Mouse (Mus musculus): ENCODE measurements around the gene Itga2b.

Gene Itga2b

GRCm38 (mm10) chr11:102469648-102470357 lies at the start of gene Itga2b:
TSS of gene Itga2b (minus strand) at chr11:102470122.
- no peak for DNase-seq

GRCm38 (mm10) chr11:102514793-102515424 lies 45.0 kb upstream of the Itga2b start:
- no peak for DNase-seq

GRCm38 (mm10) chr11:102510226-102510625 lies 40.3 kb upstream of the Itga2b start:
- no peak for DNase-seq

- DNase-seq: no peak
Observed at GRCm38 (mm10) chr11:102496732-102497131, 26.8 kb upstream of the Itga2b start.

GRCm38 (mm10) chr11:102496206-102496605 lies 26.3 kb upstream of the Itga2b start:
- DNase-seq: no peak

- no peak for DNase-seq
Observed at GRCm38 (mm10) chr11:102495742-102496141, 25.8 kb upstream of the Itga2b start.

- no peak for DNase-seq
Observed at GRCm38 (mm10) chr11:102495114-102495513, 25.2 kb upstream of the Itga2b start.

- DNase-seq: no peak
Observed at GRCm38 (mm10) chr11:102494063-102494650, 24.2 kb upstream of the Itga2b start.

- no peak for DNase-seq
Observed at GRCm38 (mm10) chr11:102493241-102493640, 23.3 kb upstream of the Itga2b start.

GRCm38 (mm10) chr11:102487901-102488300 lies 18.0 kb upstream of the Itga2b start:
- DNase-seq: no peak

GRCm38 (mm10) chr11:102486733-102487386 lies 16.9 kb upstream of the Itga2b start:
- peak in 1 of 2 experiments; percentile 56 for DNase-seq

- DNase-seq: no peak
Observed at GRCm38 (mm10) chr11:102481779-102482178, 11.9 kb upstream of the Itga2b start.

- DNase-seq: no peak
Observed at GRCm38 (mm10) chr11:102480897-102481296, 11.0 kb upstream of the Itga2b start.

GRCm38 (mm10) chr11:102480111-102480510 lies 10.2 kb upstream of the Itga2b start:
- no peak for DNase-seq

GRCm38 (mm10) chr11:102479581-102479980 lies 9.7 kb upstream of the Itga2b start:
- no peak for DNase-seq

- DNase-seq: no peak
Observed at GRCm38 (mm10) chr11:102478671-102479070, 8.7 kb upstream of the Itga2b start.

GRCm38 (mm10) chr11:102475027-102475426 lies 5.1 kb upstream of the Itga2b start:
- DNase-seq: no peak

- DNase-seq: peak; percentile 99
Observed at GRCm38 (mm10) chr11:102467041-102467631, 2.8 kb downstream of the Itga2b start.

GRCm38 (mm10) chr11:102465713-102466436 lies 4.0 kb downstream of the Itga2b start:
- peak; percentile 51 to 67 for DNase-seq

GRCm38 (mm10) chr11:102464901-102465300 lies 5.0 kb downstream of the Itga2b start:
- DNase-seq: no peak

GRCm38 (mm10) chr11:102461764-102462163 lies 8.2 kb downstream of the Itga2b start:
- no peak for DNase-seq

GRCm38 (mm10) chr11:102460541-102460940 lies 9.4 kb downstream of the Itga2b start:
- DNase-seq: no peak

Data from lung, postnatal 4 days (tissue).